Mouse (Mus musculus) forebrain, embryonic 13.5 days (tissue): Measurements from ENCODE around the gene Zfp36l1. TPM values are rescaled to one million over a fixed set of nuclear protein-coding genes. Genes with fewer than 3 reads are reported as not detected.

Experiments used
- ATAC-seq: fragments of 200-750 bp; cut with Nextera tagmentation; 2 replicates; pipeline ENCODE4 v1.8.0; 2017
- H3K27ac ChIP-seq: fragments of 300-500 bp; sonication (generic); 2 replicates; pipeline ENCODE4 v1.5.1; 2015; ENCODE audit warnings: inconsistent platforms, mild to moderate bottlenecking, moderate library complexity
- H3K27me3 ChIP-seq: fragments of 300-500 bp; sonication (generic); 2 replicates; pipeline ENCODE4 v1.6.1; 2015; ENCODE audit warnings: mild to moderate bottlenecking, inconsistent platforms
- H3K36me3 ChIP-seq: fragments of 300-500 bp; sonication (generic); 2 replicates; pipeline ENCODE4 v1.6.1; 2015; ENCODE audit warnings: mild to moderate bottlenecking, inconsistent platforms; ENCODE audit not compliant: poor library complexity, severe bottlenecking
- H3K4me1 ChIP-seq: fragments of 300-500 bp; sonication (generic); 2 replicates; pipeline ENCODE4 v1.6.1; 2015; ENCODE audit warnings: inconsistent platforms
- H3K4me2 ChIP-seq: fragments of 300-500 bp; sonication (generic); 2 replicates; pipeline ENCODE4 v1.6.1; 2015; ENCODE audit warnings: inconsistent platforms, mild to moderate bottlenecking, moderate library complexity
- H3K4me3 ChIP-seq: fragments of 300-500 bp; sonication (generic); 2 replicates; pipeline ENCODE4 v1.5.1; 2015; ENCODE audit warnings: mild to moderate bottlenecking, inconsistent platforms
- H3K9ac ChIP-seq: fragments of 300-500 bp; sonication (generic); 2 replicates; pipeline ENCODE4 v1.6.1; 2015; ENCODE audit warnings: mild to moderate bottlenecking, inconsistent platforms
- H3K9me3 ChIP-seq: fragments of 300-500 bp; sonication (generic); replicated peaks from 2 replicates; pipeline ENCODE4 v1.6.1; 2016; ENCODE audit warnings: inconsistent platforms
- WGBS: fragments of 180-500 bp; shearing (Covaris S2); methylation state at CpG from one replicate; pipeline ENCODE4 v1.1.7; 2015; 5-methylcytosine and 5-hydroxymethylcytosine counted together
- polyA plus RNA-seq: library from polyadenylated mRNA; unstranded; fragments of >200 nt; fragmentation: Nextera tagmentation; extraction: Ambion mirVana; gene quantifications from 2 replicates; pipeline ENCODE4 v1.2.1, GENCODE M21; 2015

Gene Zfp36l1
- polyA plus RNA-seq, result 52.6 and 60.2 TPM in 2 replicates

- Histone ChIP-seq H3K27ac (peak within 1 kb of the TSS; percentile 88), H3K9ac (peak within 1 kb of the TSS; percentile 86), H3K4me2 (peak within 1 kb of the TSS; percentile 97), H3K36me3 (peaks cover 7% of the 10 kb centered on the region; the same call in 1 of the 2 replicates), H3K9me3 (no peaks in the 10 kb centered on the region), H3K4me3 (peak within 1 kb of the TSS; percentile 67), H3K27me3 (peaks cover 6% of the 10 kb centered on the region; the same call in 1 of the 2 replicates), H3K4me1 (peaks cover 52% of the 10 kb centered on the region)
- 0 out of 2 replicates have a peak, but pooled peaks have one; percentile 31 for ATAC-seq
- under 1% methylated on average over 41 of the region's 42 CpGs for WGBS
Observed at GRCm38 (mm10) chr12:80112852-80113551, at the start of gene Zfp36l1. Gene Zfp36l1, minus strand, starts transcription at chr12:80113013.

DNA sequence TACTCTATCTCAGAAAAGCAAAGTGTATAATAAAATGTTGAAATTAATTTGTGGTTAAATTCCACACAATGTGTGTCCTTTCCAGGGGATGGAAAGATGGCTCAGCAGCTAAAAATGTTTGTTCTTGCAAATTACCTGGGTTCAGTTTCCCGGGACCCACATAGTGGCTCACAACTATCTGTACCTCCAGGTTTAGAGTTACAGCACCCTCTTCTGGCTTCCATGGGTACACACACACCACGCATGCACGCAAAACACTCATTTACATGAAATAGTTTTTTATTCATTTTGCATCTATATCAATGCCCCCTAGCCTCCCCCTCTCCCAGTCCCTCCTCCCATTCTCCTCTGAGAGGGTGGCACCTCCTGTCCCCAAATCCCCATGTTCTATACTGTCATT is 49.6 kb upstream of the Zfp36l1 start:
- no peak overlapping the region for H3K27ac ChIP-seq
- WGBS, result 73% methylated on average over 3 of the region's 3 CpGs
- no peak for ATAC-seq
- H3K27me3 ChIP-seq, result no peaks in the 10 kb centered on the region
- H3K4me3 ChIP-seq, result no peak overlapping the region
- H3K4me1 ChIP-seq, result peaks cover 10% of the 10 kb centered on the region
- no peaks in the 10 kb centered on the region for H3K9me3 ChIP-seq
- H3K36me3 ChIP-seq, result no peaks in the 10 kb centered on the region
- H3K9ac ChIP-seq, result no peak overlapping the region
- H3K4me2 ChIP-seq, result no peak overlapping the region

- no peaks in the 10 kb centered on the region for H3K4me1 ChIP-seq
- no peaks in the 10 kb centered on the region for H3K36me3 ChIP-seq
- H3K4me3 ChIP-seq, result no peak overlapping the region
- no peak overlapping the region for H3K4me2 ChIP-seq
- 0 out of 2 replicates have a peak, but pooled peaks have one; percentile 66 for ATAC-seq
- H3K9ac ChIP-seq, result no peak overlapping the region
- H3K27me3 ChIP-seq, result no peaks in the 10 kb centered on the region
- H3K9me3 ChIP-seq, result no peaks in the 10 kb centered on the region
- 8% methylated on average over 5 of the region's 5 CpGs for WGBS
- no peak overlapping the region for H3K27ac ChIP-seq
Observed at GRCm38 (mm10) chr12:80157675-80158074, 44.9 kb upstream of the Zfp36l1 start.

- no peak overlapping the region for H3K4me2 ChIP-seq
- no peaks in the 10 kb centered on the region; the same call in 1 of the 2 replicates for H3K9me3 ChIP-seq
- H3K27me3 ChIP-seq, result no peaks in the 10 kb centered on the region
- WGBS, result 43% methylated on average over 10 of the region's 10 CpGs
- no peak overlapping the region for H3K4me3 ChIP-seq
- no peaks in the 10 kb centered on the region for H3K4me1 ChIP-seq
- H3K9ac ChIP-seq, result no peak overlapping the region
- H3K36me3 ChIP-seq, result no peaks in the 10 kb centered on the region
- ATAC-seq, result no peak
- H3K27ac ChIP-seq, result no peak overlapping the region
Observed at GRCm38 (mm10) chr12:80153687-80154326, 41.0 kb upstream of the Zfp36l1 start.

GRCm38 (mm10) chr12:80153078-80153477 is 40.3 kb upstream of the Zfp36l1 start:
- Histone ChIP-seq H3K4me1 (no peaks in the 10 kb centered on the region), H3K9me3 (no peaks in the 10 kb centered on the region; the same call in 1 of the 2 replicates), H3K4me3 (no peak overlapping the region), H3K27ac (no peak overlapping the region), H3K36me3 (no peaks in the 10 kb centered on the region), H3K27me3 (no peaks in the 10 kb centered on the region), H3K4me2 (no peak overlapping the region), H3K9ac (no peak overlapping the region)
- WGBS, result 82% methylated on average over 6 of the region's 6 CpGs
- ATAC-seq, result no peak

DNA sequence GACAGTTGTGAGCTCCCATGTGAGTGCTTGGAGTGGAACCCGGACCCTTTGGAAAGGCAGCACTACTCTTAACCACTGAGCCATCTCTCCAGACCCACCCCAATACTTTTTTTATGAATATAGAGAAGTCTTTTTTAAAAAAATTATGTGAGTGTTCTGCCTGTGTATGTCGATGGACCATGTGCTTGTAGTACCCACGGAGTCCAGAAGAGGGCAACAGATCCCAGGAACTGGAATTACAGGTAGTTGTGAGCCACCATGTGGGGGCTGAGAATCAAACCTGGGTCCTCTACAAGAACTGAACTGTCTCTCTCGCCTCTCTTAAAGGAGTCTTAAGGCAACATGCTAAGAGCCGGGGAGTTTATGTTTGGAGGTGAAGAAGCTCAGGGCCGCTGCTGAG is 39.0 kb upstream of the Zfp36l1 start:
- Histone ChIP-seq H3K9ac (no peak overlapping the region), H3K9me3 (no peaks in the 10 kb centered on the region; the same call in 1 of the 2 replicates), H3K36me3 (no peaks in the 10 kb centered on the region), H3K27me3 (no peaks in the 10 kb centered on the region), H3K4me2 (no peak overlapping the region), H3K4me3 (no peak overlapping the region), H3K27ac (no peak overlapping the region), H3K4me1 (no peaks in the 10 kb centered on the region)
- no peak for ATAC-seq
- 90% methylated on average over 6 of the region's 6 CpGs for whole genome bisulfite sequencing

- H3K36me3 ChIP-seq, result no peaks in the 10 kb centered on the region
- H3K9me3 ChIP-seq, result no peaks in the 10 kb centered on the region; the same call in 1 of the 2 replicates
- no peak overlapping the region for H3K27ac ChIP-seq
- no peaks in the 10 kb centered on the region for H3K27me3 ChIP-seq
- no peak overlapping the region for H3K4me2 ChIP-seq
- WGBS, result 30% methylated on average over 8 of the region's 8 CpGs
- H3K4me3 ChIP-seq, result no peak overlapping the region
- ATAC-seq, result no peak
- no peak overlapping the region for H3K9ac ChIP-seq
- peaks cover 6% of the 10 kb centered on the region for H3K4me1 ChIP-seq
Observed at GRCm38 (mm10) chr12:80150624-80151023, 37.8 kb upstream of the Zfp36l1 start.

DNA sequence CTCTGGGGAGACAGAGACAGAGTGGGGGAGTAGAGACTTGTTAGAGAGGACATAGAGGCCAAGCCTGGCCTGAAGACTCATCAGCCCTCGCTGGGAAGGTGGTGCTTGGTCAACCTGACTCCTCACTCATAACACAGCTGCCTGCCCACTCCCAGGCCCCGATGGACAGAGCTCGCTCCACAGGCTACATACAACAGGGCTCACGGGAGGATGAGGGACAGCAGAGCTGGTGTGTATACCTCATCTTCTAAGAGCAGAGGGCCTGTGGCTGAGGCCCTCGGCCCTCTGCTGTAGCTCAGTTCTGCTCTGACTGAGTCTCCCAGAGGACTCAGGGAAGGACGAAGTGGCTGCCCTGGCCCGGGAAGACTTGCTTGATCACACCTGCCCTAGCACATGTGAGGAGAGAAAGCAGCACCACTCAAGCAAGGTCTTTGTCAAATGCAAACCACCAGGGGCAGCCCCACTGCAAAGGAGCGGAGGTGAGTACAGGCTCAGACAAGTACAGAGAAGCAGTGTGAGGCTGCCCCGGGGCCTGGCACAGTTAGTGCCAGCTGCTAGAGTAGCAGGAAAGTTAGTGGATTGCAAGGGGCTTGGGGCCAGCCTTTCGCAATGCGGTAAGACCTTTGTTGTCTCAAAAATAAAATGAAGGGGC is 34.9 kb upstream of the Zfp36l1 start:
- H3K4me1 ChIP-seq, result peaks cover 11% of the 10 kb centered on the region
- 92% methylated on average over 11 of the region's 11 CpGs for WGBS
- H3K9me3 ChIP-seq, result no peaks in the 10 kb centered on the region; the same call in 1 of the 2 replicates
- no peak overlapping the region for H3K4me3 ChIP-seq
- no peak for ATAC-seq
- no peaks in the 10 kb centered on the region for H3K36me3 ChIP-seq
- no peaks in the 10 kb centered on the region for H3K27me3 ChIP-seq
- H3K4me2 ChIP-seq, result no peak overlapping the region
- H3K9ac ChIP-seq, result no peak overlapping the region
- no peak overlapping the region for H3K27ac ChIP-seq

DNA sequence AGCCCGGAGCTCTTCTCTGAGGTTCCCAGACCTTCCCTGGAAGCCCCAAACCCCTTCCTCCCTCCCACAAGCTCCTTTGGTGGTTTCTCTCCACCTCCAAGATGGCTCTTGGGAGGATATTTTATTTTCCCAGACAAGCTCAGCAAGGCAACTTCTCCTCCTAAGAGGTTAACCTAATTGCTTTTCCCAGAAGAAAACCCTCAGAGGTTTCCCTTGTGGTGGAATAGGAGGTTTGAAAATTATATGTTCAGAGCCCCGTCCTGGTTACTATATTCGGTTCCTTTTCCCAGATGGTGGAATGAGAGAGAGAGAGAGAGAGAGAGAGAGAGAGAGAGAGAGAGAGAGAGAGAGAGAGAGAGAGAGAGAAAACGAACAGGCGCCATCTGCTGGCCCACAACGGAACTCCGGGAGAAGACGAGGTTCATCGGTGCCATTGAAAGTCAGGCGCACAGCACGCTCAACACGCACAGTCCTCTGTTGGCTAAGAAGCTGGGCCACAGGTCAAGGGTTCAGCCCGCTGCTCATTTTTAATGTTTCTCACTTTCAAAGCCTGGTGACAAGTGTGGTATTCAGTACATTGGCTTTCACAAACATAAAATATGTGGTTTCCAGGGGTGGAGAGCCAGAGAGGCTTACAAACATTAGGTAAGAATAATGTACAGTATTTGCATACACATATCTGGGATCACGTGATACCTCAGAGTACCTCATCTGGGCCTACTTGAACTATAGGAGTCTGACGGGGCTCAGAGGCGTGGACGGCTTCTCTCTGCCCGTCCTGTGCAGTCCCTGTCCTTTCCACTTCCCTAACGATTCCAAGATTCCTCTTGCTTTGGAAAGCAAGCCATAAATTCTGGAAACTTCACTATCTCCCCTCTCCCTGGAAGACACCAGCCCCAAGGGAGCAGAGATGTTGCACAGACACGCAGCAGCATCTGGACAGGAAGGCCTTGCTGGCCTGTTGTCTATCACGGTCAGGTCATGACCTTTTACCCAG is 33.7 kb upstream of the Zfp36l1 start:
- Histone ChIP-seq H3K27ac (peak overlapping the region; percentile 65), H3K9ac (no peak overlapping the region), H3K4me1 (peaks cover 11% of the 10 kb centered on the region), H3K4me2 (no peak overlapping the region), H3K4me3 (no peak overlapping the region), H3K27me3 (no peaks in the 10 kb centered on the region), H3K9me3 (no peaks in the 10 kb centered on the region), H3K36me3 (no peaks in the 10 kb centered on the region)
- peak; percentile 68 for ATAC-seq
- 49% methylated on average over 21 of the region's 21 CpGs for WGBS

DNA sequence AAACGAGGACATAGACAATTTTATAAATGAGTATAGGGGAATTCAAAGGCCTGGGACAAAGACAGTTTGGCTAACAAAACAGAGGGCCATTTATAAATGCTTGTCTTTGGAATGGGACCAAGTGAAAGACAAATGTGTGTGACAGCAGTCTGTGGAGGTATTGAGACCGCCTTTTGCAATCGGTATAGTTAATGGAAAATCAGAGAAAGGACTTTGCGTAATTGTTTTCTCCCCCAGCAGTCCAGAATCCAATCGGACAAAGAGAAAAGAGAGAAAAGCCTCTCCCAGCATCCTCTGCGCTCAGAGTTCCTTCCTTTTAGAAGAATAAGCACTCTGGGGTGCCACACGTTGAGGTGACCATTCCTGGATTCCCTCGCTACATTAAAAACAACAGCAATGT is 32.6 kb upstream of the Zfp36l1 start:
- Histone ChIP-seq H3K27me3 (no peaks in the 10 kb centered on the region), H3K9me3 (no peaks in the 10 kb centered on the region), H3K4me3 (no peak overlapping the region), H3K9ac (no peak overlapping the region), H3K36me3 (no peaks in the 10 kb centered on the region), H3K27ac (peak overlapping the region; percentile 65), H3K4me1 (peaks cover 11% of the 10 kb centered on the region), H3K4me2 (no peak overlapping the region)
- WGBS, result 19% methylated on average over 8 of the region's 8 CpGs
- no peak for ATAC-seq

DNA sequence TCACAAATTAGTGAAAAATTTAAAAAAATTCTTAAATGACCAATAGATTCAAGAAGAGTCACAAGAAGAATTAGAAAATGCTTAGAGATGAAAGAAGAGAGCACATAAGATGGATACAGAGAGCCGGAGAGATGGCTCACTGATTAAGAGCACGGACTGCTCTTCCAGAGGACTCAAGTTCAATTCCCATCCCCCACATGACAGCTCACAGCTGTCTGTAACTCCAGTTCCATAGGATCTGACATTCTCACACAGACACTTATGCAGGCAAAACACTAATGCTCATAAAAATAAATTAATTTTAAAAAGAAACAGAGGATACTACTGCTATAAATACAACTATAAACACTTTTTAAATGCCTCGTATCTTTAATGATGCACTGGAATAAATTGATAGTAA is 32.0 kb upstream of the Zfp36l1 start:
- 66% methylated on average over 3 of the region's 3 CpGs for WGBS
- no peak for ATAC-seq
- Histone ChIP-seq H3K4me2 (no peak overlapping the region), H3K4me3 (no peak overlapping the region), H3K36me3 (no peaks in the 10 kb centered on the region), H3K4me1 (peaks cover 11% of the 10 kb centered on the region), H3K27me3 (no peaks in the 10 kb centered on the region), H3K27ac (no peak overlapping the region), H3K9me3 (no peaks in the 10 kb centered on the region), H3K9ac (no peak overlapping the region)
